Mouse (Mus musculus) stomach, embryonic 16.5 days (tissue): ENCODE measurements at regions not wholly inside any gene's neighbourhood (a gene's known extent, or its start where the extent isn't known, plus 50 kb on each side); places are given as distances from the start of the nearest gene placed in this dataset.

ENCODE experiments used
- ATAC-seq: fragments of 200-750 bp; cut with Nextera tagmentation; 2 replicates; pipeline ENCODE4 v1.8.0; 2017; ENCODE audit warnings: moderate number of reproducible peaks, moderate TSS enrichment; ENCODE audit not compliant: insufficient read depth, low FRiP score
- H3K27ac ChIP-seq: fragments of 300-500 bp; sonication (generic); 2 replicates; pipeline ENCODE4 v1.5.1; 2014; ENCODE audit warnings: low read length
- H3K27me3 ChIP-seq: fragments of 300-500 bp; sonication (generic); 2 replicates; pipeline ENCODE4 v1.6.1; 2014; ENCODE audit warnings: low read length, control low read depth, mixed read lengths; ENCODE audit not compliant: control insufficient read depth, insufficient read depth
- H3K36me3 ChIP-seq: fragments of 300-500 bp; sonication (generic); 2 replicates; pipeline ENCODE4 v1.6.1; 2014; ENCODE audit warnings: low read length; ENCODE audit not compliant: control insufficient read depth, insufficient read depth
- H3K4me1 ChIP-seq: fragments of 300-500 bp; sonication (generic); 2 replicates; pipeline ENCODE4 v1.6.1; 2014; ENCODE audit warnings: low read length, control low read depth, mixed read lengths; ENCODE audit not compliant: control insufficient read depth, insufficient read depth
- H3K4me2 ChIP-seq: fragments of 300-500 bp; sonication (generic); 2 replicates; pipeline ENCODE4 v1.6.1; 2014; ENCODE audit warnings: low read depth, low read length, mixed read lengths
- H3K4me3 ChIP-seq: fragments of 300-500 bp; sonication (generic); replicated peaks from 2 replicates; pipeline ENCODE4 v1.5.1; 2014; ENCODE audit warnings: mild to moderate bottlenecking, low read length
- H3K9ac ChIP-seq: fragments of 300-500 bp; sonication (generic); 2 replicates; pipeline ENCODE4 v1.6.1; 2014; ENCODE audit warnings: low read length
- H3K9me3 ChIP-seq: fragments of 300-500 bp; sonication (generic); replicated peaks from 2 replicates; pipeline ENCODE4 v1.6.1; 2016; ENCODE audit warnings: low read length, control low read depth; ENCODE audit not compliant: control insufficient read depth
- WGBS: fragments of 180-500 bp; shearing (Covaris S2); extraction: QIAGEN DNeasy Blood & Tissue Kit; methylation state at CpG from one replicate; pipeline ENCODE4 v1.1.7; 2014; 5-methylcytosine and 5-hydroxymethylcytosine counted together

DNA sequence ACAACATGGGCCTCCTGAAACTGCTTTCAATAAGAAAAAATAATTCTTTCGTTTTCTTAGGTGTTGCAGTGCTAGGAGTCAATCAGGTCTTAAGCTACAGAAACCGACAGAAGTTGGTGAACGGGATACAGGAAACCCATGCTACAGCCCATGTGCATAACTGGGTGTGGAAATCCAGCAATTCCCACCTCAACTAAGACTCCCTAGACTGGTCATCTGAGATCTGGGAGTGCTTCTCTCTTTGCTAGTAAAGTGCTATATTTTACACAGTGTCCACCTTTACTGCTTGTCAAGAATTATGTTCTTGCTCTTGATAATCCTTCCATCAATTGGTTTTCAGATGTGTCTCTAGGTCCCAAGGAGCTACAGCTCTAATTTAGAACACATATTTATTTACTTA is 166.4 kb upstream of the Zc3h12c start:
- H3K4me3 ChIP-seq, result no peak overlapping the region
- H3K27me3 ChIP-seq, result no peaks in the 10 kb centered on the region
- H3K9ac ChIP-seq, result no peak overlapping the region
- H3K4me1 ChIP-seq, result no peaks in the 10 kb centered on the region
- H3K9me3 ChIP-seq, result no peaks in the 10 kb centered on the region
- no peak for ATAC-seq
- H3K4me2 ChIP-seq, result no peak overlapping the region
- H3K36me3 ChIP-seq, result no peaks in the 10 kb centered on the region
- 78% methylated on average over 3 of the region's 3 CpGs for WGBS
- H3K27ac ChIP-seq, result no peak overlapping the region

- Histone ChIP-seq H3K4me3 (no peak overlapping the region), H3K27ac (no peak overlapping the region), H3K9ac (no peak overlapping the region), H3K27me3 (no peaks in the 10 kb centered on the region), H3K36me3 (no peaks in the 10 kb centered on the region), H3K4me2 (no peak overlapping the region), H3K4me1 (no peaks in the 10 kb centered on the region), H3K9me3 (no peaks in the 10 kb centered on the region)
- no peak for ATAC-seq
- 37% methylated on average over 2 of the region's 2 CpGs for WGBS
These were observed 165.5 kb upstream of the Zc3h12c start for GRCm38 (mm10) chr9:52333884-52334283.

DNA sequence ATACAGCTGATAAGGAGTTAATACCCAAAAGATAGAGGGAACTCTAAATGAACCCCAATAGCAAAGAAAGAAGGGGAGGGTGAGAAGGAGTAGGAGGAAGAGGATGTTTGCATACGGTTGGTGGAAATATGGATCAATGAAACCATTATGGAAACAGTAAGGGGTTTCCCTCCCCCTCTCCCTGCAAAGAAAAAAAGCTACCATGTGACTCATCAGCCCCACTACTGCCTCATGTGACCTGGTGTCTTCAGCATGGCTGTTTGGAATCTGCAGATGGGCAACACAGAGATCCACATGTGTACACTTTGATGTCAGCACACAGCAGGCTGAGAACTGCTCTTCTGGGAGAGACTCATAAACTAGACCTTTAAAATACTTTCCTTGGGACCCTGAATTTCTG is 163.4 kb upstream of the Zc3h12c start:
- Histone ChIP-seq H3K4me2 (no peak overlapping the region), H3K4me1 (no peaks in the 10 kb centered on the region), H3K36me3 (no peaks in the 10 kb centered on the region), H3K9me3 (no peaks in the 10 kb centered on the region), H3K27ac (no peak overlapping the region), H3K4me3 (no peak overlapping the region), H3K9ac (no peak overlapping the region), H3K27me3 (no peaks in the 10 kb centered on the region)
- ATAC-seq, result no peak
- 52% methylated on average over 1 of the region's 1 CpGs for WGBS

GRCm38 (mm10) chr9:52330652-52331051 is 162.3 kb upstream of the Zc3h12c start:
- Histone ChIP-seq H3K36me3 (no peaks in the 10 kb centered on the region), H3K4me3 (no peak overlapping the region), H3K4me2 (no peak overlapping the region), H3K27ac (no peak overlapping the region), H3K9ac (no peak overlapping the region), H3K27me3 (no peaks in the 10 kb centered on the region), H3K4me1 (no peaks in the 10 kb centered on the region), H3K9me3 (no peaks in the 10 kb centered on the region)
- WGBS, result 76% methylated on average over 3 of the region's 3 CpGs
- ATAC-seq, result no peak

GRCm38 (mm10) chr9:52324347-52324746 is 156.0 kb upstream of the Zc3h12c start:
- Histone ChIP-seq H3K36me3 (no peaks in the 10 kb centered on the region), H3K4me3 (no peak overlapping the region), H3K9me3 (no peaks in the 10 kb centered on the region), H3K4me1 (no peaks in the 10 kb centered on the region), H3K9ac (no peak overlapping the region), H3K4me2 (no peak overlapping the region), H3K27me3 (no peaks in the 10 kb centered on the region), H3K27ac (no peak overlapping the region)
- ATAC-seq, result no peak
- WGBS, result 80% methylated on average over 2 of the region's 2 CpGs

- Histone ChIP-seq H3K9me3 (no peaks in the 10 kb centered on the region), H3K36me3 (no peaks in the 10 kb centered on the region), H3K27me3 (no peaks in the 10 kb centered on the region), H3K9ac (no peak overlapping the region), H3K4me3 (no peak overlapping the region), H3K4me2 (no peak overlapping the region), H3K27ac (no peak overlapping the region), H3K4me1 (no peaks in the 10 kb centered on the region)
- no peak for ATAC-seq
- 76% methylated on average over 1 of the region's 1 CpGs for WGBS
These were observed 155.4 kb upstream of the Zc3h12c start for GRCm38 (mm10) chr9:52323757-52324156.

DNA sequence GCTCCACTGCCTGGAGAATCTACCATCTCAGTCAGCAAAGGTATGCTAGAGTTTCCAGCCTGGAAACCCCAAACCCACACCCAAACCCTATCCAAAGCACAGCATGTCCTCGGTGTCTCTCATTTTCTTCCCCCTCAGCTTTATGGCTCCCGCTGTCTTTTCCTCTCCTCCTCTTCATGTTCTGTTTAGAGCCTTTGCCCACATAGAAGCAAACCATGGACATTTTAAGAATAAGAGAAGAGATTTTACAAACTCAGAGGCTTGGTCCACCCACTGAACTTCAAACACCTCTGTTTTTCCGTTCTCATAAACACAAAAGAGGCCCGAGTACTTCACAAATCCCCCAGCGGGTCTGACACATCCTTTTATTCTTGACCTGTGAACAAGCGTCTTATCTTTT is 154.9 kb upstream of the Zc3h12c start:
- ATAC-seq, result no peak

GRCm38 (mm10) chr9:52301521-52301920 is 133.1 kb upstream of the Zc3h12c start:
- Histone ChIP-seq H3K27ac (no peak overlapping the region), H3K4me1 (no peaks in the 10 kb centered on the region), H3K4me2 (no peak overlapping the region), H3K27me3 (no peaks in the 10 kb centered on the region), H3K4me3 (no peak overlapping the region), H3K36me3 (no peaks in the 10 kb centered on the region), H3K9me3 (no peaks in the 10 kb centered on the region), H3K9ac (no peak overlapping the region)
- no peak for ATAC-seq
- WGBS, result 73% methylated on average over 6 of the region's 6 CpGs

More for the DNA sequence above, 154.9 kb upstream of the Zc3h12c start:
- Histone ChIP-seq H3K9me3 (no peaks in the 10 kb centered on the region), H3K4me2 (no peak overlapping the region), H3K9ac (no peak overlapping the region), H3K4me1 (no peaks in the 10 kb centered on the region), H3K4me3 (no peak overlapping the region), H3K27me3 (no peaks in the 10 kb centered on the region), H3K27ac (no peak overlapping the region), H3K36me3 (no peaks in the 10 kb centered on the region)
- 83% methylated on average over 6 of the region's 6 CpGs for WGBS

DNA sequence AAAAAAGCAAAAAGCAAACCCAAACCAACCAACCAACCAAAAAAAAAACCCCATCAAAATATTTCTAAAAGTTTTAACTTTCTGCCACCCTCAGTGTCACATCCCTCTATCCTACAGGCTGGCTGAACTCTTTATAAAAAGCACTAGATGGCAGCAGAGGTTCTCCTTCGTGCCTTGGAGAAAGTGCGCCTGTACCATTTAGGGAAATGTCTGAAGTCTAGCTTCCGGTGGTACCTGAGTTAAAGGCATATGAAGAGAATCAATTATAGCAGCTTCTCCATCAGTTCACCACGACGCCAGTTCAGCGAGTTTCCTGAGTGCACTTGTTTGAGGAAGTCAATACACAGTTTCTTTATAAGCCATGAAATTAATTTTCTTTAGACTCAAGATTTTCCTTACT is 130.0 kb upstream of the Zc3h12c start:
- 4% methylated on average over 6 of the region's 6 CpGs for WGBS
- H3K4me3 ChIP-seq, result no peak overlapping the region
- H3K9ac ChIP-seq, result no peak overlapping the region
- no peaks in the 10 kb centered on the region for H3K9me3 ChIP-seq
- no peaks in the 10 kb centered on the region for H3K4me1 ChIP-seq
- H3K4me2 ChIP-seq, result no peak overlapping the region
- no peak overlapping the region for H3K27ac ChIP-seq
- H3K36me3 ChIP-seq, result no peaks in the 10 kb centered on the region
- H3K27me3 ChIP-seq, result no peaks in the 10 kb centered on the region
- no peak for ATAC-seq

GRCm38 (mm10) chr9:52294699-52295098 is 126.3 kb upstream of the Zc3h12c start:
- Histone ChIP-seq H3K36me3 (no peaks in the 10 kb centered on the region), H3K27me3 (no peaks in the 10 kb centered on the region), H3K9me3 (no peaks in the 10 kb centered on the region), H3K27ac (no peak overlapping the region), H3K9ac (no peak overlapping the region), H3K4me3 (no peak overlapping the region), H3K4me1 (no peaks in the 10 kb centered on the region), H3K4me2 (no peak overlapping the region)
- no peak for ATAC-seq
- 83% methylated on average over 8 of the region's 8 CpGs for WGBS
